Mouse (Mus musculus) CH12.LX (cell line): ENCODE data around the gene Nt5c2. TPM values are rescaled to one million over a fixed set of nuclear protein-coding genes. Genes with fewer than 3 reads are reported as not detected.

Experiments used
- DNase-seq: peaks from one replicate; pipeline ENCODE4 v3.0.0-alpha.2; 2013; ENCODE audit errors: extremely low read depth
- H3K27ac ChIP-seq: 2 replicates; pipeline ENCODE4 v1.5.1; 2012; ENCODE audit warnings: low read depth, mild to moderate bottlenecking, control low read depth, moderate library complexity; ENCODE audit not compliant: insufficient read depth
- H3K27me3 ChIP-seq: replicated peaks from 2 replicates; pipeline ENCODE3; 2012; ENCODE audit warnings: inconsistent platforms
- H3K36me3 ChIP-seq, 2 experiments: replicated peaks in 1 of 2; 2 replicates each; pipeline versions ENCODE3 to v1.6.1; 2012; ENCODE audit warnings: inconsistent platforms in 1 of 2, low read length in 1 of 2, mild to moderate bottlenecking in 1 of 2, mixed read lengths in 1 of 2, moderate library complexity in 1 of 2; ENCODE audit not compliant: control insufficient read depth in 1 of 2, insufficient read depth in 1 of 2
- H3K4me1 ChIP-seq, 2 experiments: 2 replicates each; pipeline ENCODE4 v1.6.1; 2012; ENCODE audit warnings: inconsistent platforms in 1 of 2, moderate library complexity in 1 of 2; ENCODE audit not compliant: insufficient read depth in 2 of 2, control insufficient read depth in 1 of 2
- H3K4me2 ChIP-seq: 2 replicates; pipeline ENCODE4 v1.6.1; 2012; ENCODE audit warnings: low read depth, mild to moderate bottlenecking, control low read depth; ENCODE audit not compliant: poor library complexity, insufficient read depth, severe bottlenecking
- H3K4me3 ChIP-seq, 3 experiments: fragments of 150-350 bp in 1 of 3; sonication (generic) in 1 of 3; replicated peaks in 1 of 3; 2 replicates each; pipeline versions ENCODE3 to v1.5.1; 2011 to 2012; ENCODE audit warnings: low read depth in 2 of 3, low read length in 2 of 3, mild to moderate bottlenecking in 2 of 3, moderate library complexity in 2 of 3, control low read depth in 1 of 3, improper control_type of control experiment in 1 of 3, inconsistent platforms in 1 of 3, mixed read lengths in 1 of 3; ENCODE audit not compliant: poor library complexity in 1 of 3
- H3K79me2 ChIP-seq: replicated peaks from 2 replicates; pipeline ENCODE4 v1.6.1; 2012; ENCODE audit warnings: mild to moderate bottlenecking, moderate library complexity; ENCODE audit not compliant: control insufficient read depth, poor library complexity, insufficient read depth, severe bottlenecking; ENCODE audit errors: extremely low read depth
- H3K9ac ChIP-seq: 2 replicates; pipeline ENCODE4 v1.6.1; 2012; ENCODE audit warnings: low read depth, mild to moderate bottlenecking, control low read depth, moderate library complexity; ENCODE audit not compliant: insufficient read depth
- H3K9me3 ChIP-seq: replicated peaks from 2 replicates; pipeline ENCODE3; 2012; ENCODE audit warnings: low read length, inconsistent platforms, mixed read lengths
- CTCF ChIP-seq, 2 experiments: IDR thresholded peaks in 1 of 2; conservative IDR thresholded peaks in 1 of 2; 2 replicates each; pipeline ENCODE4 v1.5.1; 2011 to 2012; ENCODE audit warnings: low read depth in 2 of 2, low read length in 2 of 2, improper control_type of control experiment in 1 of 2, inconsistent platforms in 1 of 2, mild to moderate bottlenecking in 1 of 2, moderate library complexity in 1 of 2
- ELF1 ChIP-seq: IDR thresholded peaks from 2 replicates; pipeline ENCODE4 v1.6.1; 2014; ENCODE audit warnings: low read depth, mild to moderate bottlenecking, inconsistent platforms, low read length, improper control_type of control experiment
- ETS1 ChIP-seq: conservative IDR thresholded peaks from 2 replicates; pipeline ENCODE4 v1.6.1; 2012; ENCODE audit warnings: low read depth, mild to moderate bottlenecking, inconsistent platforms, low read length, improper control_type of control experiment, moderate library complexity
- JUND ChIP-seq: conservative IDR thresholded peaks from 2 replicates; pipeline ENCODE4 v1.6.1; 2011; ENCODE audit warnings: low read depth, low read length, improper control_type of control experiment
- MAFK ChIP-seq: IDR thresholded peaks from 2 replicates; pipeline ENCODE4 v1.6.1; 2011; ENCODE audit warnings: low read length, improper control_type of control experiment; ENCODE audit not compliant: insufficient replicate concordance
- MAX ChIP-seq: IDR thresholded peaks from 2 replicates; pipeline ENCODE4 v1.6.1; 2011; ENCODE audit warnings: low read length, improper control_type of control experiment
- MYC ChIP-seq: IDR thresholded peaks from 2 replicates; pipeline ENCODE4 v1.6.1; 2011; ENCODE audit warnings: low read depth, mild to moderate bottlenecking, improper control_type of control experiment, low read length
- PAX5 ChIP-seq: IDR thresholded peaks from 2 replicates; pipeline ENCODE4 v1.6.1; 2012; ENCODE audit warnings: low read length, inconsistent platforms, mixed read lengths
- POLR2AphosphoS2 ChIP-seq: IDR thresholded peaks from 2 replicates; pipeline ENCODE4 v1.6.1; 2011; ENCODE audit warnings: low read depth, low read length, improper control_type of control experiment
- RAD21 ChIP-seq: IDR thresholded peaks from 2 replicates; pipeline ENCODE4 v1.6.1; 2011; ENCODE audit warnings: low read depth, mild to moderate bottlenecking, low read length, improper control_type of control experiment, moderate library complexity
- RCOR1 ChIP-seq: conservative IDR thresholded peaks from 2 replicates; pipeline ENCODE4 v1.6.1; 2012; ENCODE audit warnings: low read depth, mild to moderate bottlenecking, inconsistent platforms, low read length, improper control_type of control experiment
- SMC3 ChIP-seq: IDR thresholded peaks from 2 replicates; pipeline ENCODE4 v1.6.1; 2011; ENCODE audit warnings: low read depth, low read length, improper control_type of control experiment
- USF1 ChIP-seq: IDR thresholded peaks from 2 replicates; pipeline ENCODE4 v1.6.1; 2014; ENCODE audit warnings: low read depth, mild to moderate bottlenecking, inconsistent platforms, low read length, improper control_type of control experiment
- dilution Hi-C: fragments of 300-500 bp; cut with MboI; formaldehyde crosslinking; loops from 2 replicates; pipeline ENCODE4 v1.14.3; 2020; ENCODE audit warnings: low sequenced_read_pairs; ENCODE audit not compliant: extremely low pct_unique_long_range_greater_than_20kb, extremely low pct_ligation_motif_present
- in situ Hi-C: fragments of 300-500 bp; cut with MboI; formaldehyde crosslinking; loops from 3 replicates; pipeline ENCODE4 v1.14.3; 2019; ENCODE audit warnings: low sequenced_read_pairs, low pct_ligation_motif_present, low pct_unique_long_range_greater_than_20kb, mixed read lengths
- polyA plus RNA-seq: library from polyadenylated mRNA; unstranded; fragments of >175 nt; gene quantifications from 2 replicates; pipeline ENCODE4 v1.2.1, GENCODE M21; 2012; ENCODE audit warnings: low read depth; ENCODE audit not compliant: insufficient read length
- total RNA-seq, 2 experiments: library from RNA; depleted of rRNA; stranded (reverse); fragments of 300-350 nt in 1 of 2; fragments of >200 nt in 1 of 2; gene quantifications; 2 replicates each; pipeline ENCODE4 v1.2.3; 2012 to 2014

Nt5c2 gene
- total and polyA plus RNA-seq, 3 experiments = 15.1 to 62.9 (median 21.1) TPM

DNA sequence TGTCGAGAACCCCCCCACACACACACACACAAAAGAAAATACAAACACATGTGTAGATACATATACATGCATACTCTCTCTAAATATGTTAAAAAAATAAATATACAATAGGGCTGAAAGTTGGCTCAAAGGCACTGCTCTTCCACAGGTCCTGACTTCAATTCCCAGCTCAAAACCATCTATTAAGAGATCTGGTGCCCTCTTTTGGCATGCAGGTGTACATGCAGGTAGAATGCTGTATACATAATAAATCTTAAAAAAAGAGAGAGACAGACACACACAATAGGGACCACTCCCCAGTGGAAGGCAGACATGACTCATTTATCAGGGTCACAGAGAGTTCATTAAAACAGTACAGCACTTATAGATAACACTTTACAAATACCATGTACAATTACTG, 31.4 kb upstream of the Nt5c2 start:
- no peak overlapping the region for H3K27ac ChIP-seq
- H3K4me1 ChIP-seq = peaks cover 9 to 35% of the 10 kb centered on the region in 2 experiments
- no peak overlapping the region for H3K4me2 ChIP-seq
- no peak overlapping the region for H3K4me3 ChIP-seq
- DNase-seq = no peak
- H3K27me3 ChIP-seq = no peaks in the 10 kb centered on the region
- in situ Hi-C loops = no loop called here
- TF ChIP-seq CTCF (conservative IDR thresholded peaks at IDR 0.05 in 1 of 2, IDR thresholded peaks at IDR 0.05 in 1 of 2; ENCODE audit: low read depth in 2 of 2, low read length in 2 of 2) = peak in 1 of 2 experiments; percentile 55; a peak in 2 of 4 replicates
- 0 out of 2 replicates have a peak, but pooled peaks have one; percentile 12 for TF ChIP-seq SMC3
- no peak for TF ChIP-seq PAX5
- peak; percentile 29 for TF ChIP-seq RAD21
- TF ChIP-seq, all 38 proteins: peak for 3
- Histone ChIP-seq H3K9me3 (no peaks in the 10 kb centered on the region), H3K9ac (no peak overlapping the region), H3K79me2 (peaks cover 11% of the 10 kb centered on the region), H3K36me3 (peaks cover 26 to 62% of the 10 kb centered on the region in 2 experiments)
- dilution Hi-C loops = no loop called here

DNA sequence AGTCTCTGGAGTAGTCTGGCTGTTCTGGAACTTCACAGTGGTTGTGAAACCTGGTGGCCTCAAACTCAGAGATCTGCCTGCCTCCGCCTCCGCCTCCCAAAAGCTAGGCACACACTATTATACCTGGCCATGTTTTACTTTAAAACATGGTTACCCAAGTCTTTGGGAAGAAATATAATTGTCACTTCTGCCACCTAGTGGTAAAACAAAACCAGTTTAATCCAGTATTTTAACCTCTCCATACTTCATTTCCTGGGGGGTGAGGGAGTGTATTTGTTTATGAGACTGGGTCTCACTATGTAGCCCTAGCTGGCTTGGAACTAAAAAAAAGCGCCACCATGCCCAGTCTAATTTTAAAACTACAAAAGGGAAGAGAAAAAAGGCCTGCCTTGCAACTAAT, 28.7 kb upstream of the Nt5c2 start:
- in situ Hi-C loops = no loop called here
- no peak overlapping the region for H3K4me2 ChIP-seq
- dilution Hi-C loops = no loop called here
- H3K4me1 ChIP-seq = peaks cover 0 to 18% of the 10 kb centered on the region in 2 experiments; a peak in 3 of 4 replicates
- H3K27ac ChIP-seq = no peak overlapping the region
- no peak overlapping the region for H3K4me3 ChIP-seq
- DNase-seq = peak; percentile 37
- no peaks in the 10 kb centered on the region for H3K79me2 ChIP-seq
- H3K36me3 ChIP-seq = peaks cover 34 to 83% of the 10 kb centered on the region in 2 experiments
- no peaks in the 10 kb centered on the region for H3K27me3 ChIP-seq
- TF ChIP-seq POLR2AphosphoS2 (no peak), JUND (no peak), RAD21 (peak; percentile 41), ELF1 (0 out of 2 replicates have a peak, but pooled peaks have one; percentile 16), CTCF (conservative IDR thresholded peaks at IDR 0.05 in 1 of 2, IDR thresholded peaks at IDR 0.05 in 1 of 2; ENCODE audit: low read depth in 2 of 2, low read length in 2 of 2) (peak in 1 of 2 experiments; percentile 68; a peak in 2 of 4 replicates), SMC3 (peak; percentile 39), MAX (no peak), MAFK (no peak)
- H3K9ac ChIP-seq = no peak overlapping the region
- H3K9me3 ChIP-seq = no peaks in the 10 kb centered on the region

DNA sequence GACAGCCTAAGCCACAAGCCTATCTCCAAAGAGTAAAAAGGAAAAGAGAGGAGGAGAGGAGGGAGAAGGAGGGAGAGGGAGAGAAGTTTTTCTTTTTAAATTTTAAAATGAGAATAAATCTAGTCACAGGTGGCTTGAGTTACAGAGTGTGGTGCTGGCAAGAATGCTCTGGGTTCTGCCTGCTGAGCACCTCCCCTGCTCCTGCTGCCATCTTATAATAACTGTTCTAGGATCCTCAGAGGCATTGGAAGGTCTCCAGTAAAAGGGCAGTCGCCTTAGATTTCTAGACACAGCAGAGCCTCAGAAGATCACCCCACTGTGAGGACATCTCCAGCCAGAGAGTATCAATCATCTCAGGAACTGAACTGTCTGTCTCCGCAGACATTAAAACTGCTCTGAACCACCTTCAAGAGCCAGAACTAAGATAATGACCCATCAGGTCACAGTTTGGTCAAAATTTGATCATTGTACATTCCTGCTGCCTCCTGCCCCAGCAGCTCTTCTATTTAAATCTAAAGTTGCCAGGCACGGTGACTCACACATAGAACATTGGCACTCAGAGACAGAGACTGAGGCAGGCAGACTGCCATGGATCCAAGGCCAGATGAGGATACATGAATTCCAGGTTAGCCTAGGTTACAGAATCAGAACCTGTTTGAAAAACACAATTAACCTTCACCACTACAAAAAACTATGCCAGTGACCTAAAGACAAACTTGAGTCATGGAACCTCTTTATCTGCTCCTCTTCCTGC, 25.9 kb upstream of the Nt5c2 start:
- H3K36me3 ChIP-seq = peaks cover 27 to 78% of the 10 kb centered on the region in 2 experiments
- in situ Hi-C loops = no loop called here
- H3K9me3 ChIP-seq = no peaks in the 10 kb centered on the region
- H3K4me3 ChIP-seq = no peak overlapping the region
- no peak for DNase-seq
- no peak overlapping the region for H3K27ac ChIP-seq
- no peak for TF ChIP-seq USF1
- TF ChIP-seq CTCF (conservative IDR thresholded peaks at IDR 0.05 in 1 of 2, IDR thresholded peaks at IDR 0.05 in 1 of 2; ENCODE audit: low read depth in 2 of 2, low read length in 2 of 2) = no peak
- TF ChIP-seq MYC = no peak
- no peak for TF ChIP-seq RCOR1
- no peak for TF ChIP-seq JUND
- TF ChIP-seq ELF1 = no peak
- no peak for TF ChIP-seq ETS1
- no peak overlapping the region for H3K9ac ChIP-seq
- no peaks in the 10 kb centered on the region for H3K27me3 ChIP-seq
- no peaks in the 10 kb centered on the region for H3K79me2 ChIP-seq
- dilution Hi-C loops = no loop called here
- no peak overlapping the region for H3K4me2 ChIP-seq
- peaks cover 0 to 9% of the 10 kb centered on the region in 2 experiments; a peak in 2 of 4 replicates for H3K4me1 ChIP-seq
